8 mouse cellular contexts compared by ENCODE assay signal in the genomic region with DNA sequence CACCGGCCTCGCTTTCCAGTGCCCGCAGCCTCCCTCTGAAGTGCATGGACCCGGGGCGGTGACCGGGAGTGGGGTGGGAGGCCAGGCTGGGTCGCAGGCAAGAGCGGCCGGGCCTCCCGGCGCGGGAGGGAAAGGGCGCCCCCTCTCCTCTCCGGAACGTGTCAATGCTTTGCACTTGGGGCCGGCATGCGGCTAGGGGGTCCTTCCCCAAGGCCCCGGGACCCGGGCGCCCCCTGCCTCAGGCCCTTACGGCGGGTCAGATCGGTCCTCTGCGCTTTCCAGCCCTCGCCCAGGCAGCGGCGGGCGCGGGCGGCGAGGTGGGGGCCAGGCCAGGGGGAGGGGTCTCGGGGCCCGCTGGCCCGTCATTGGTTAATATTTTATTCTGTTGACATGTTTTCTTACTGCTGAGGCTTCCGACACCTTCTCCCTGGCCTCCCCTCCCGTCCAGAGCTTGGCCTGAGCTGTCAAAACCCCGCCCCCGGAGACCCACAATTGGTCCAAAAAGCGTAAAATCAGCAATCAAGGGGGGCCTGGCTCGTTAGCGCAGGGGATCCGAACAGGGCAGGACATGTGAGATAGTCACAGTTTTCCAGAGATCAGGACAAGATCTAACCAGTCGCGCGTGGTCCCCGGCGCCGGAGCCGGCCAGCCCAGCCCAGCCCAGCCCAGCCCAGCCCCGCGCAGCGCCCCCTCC. TPM values are rescaled to one million over a fixed set of nuclear protein-coding genes. Genes with fewer than 3 reads are reported as not detected.
DNase-seq lines count a peak whose midpoint lies in the region; ATAC-seq and TF ChIP-seq lines count a peak whose summit lies in the region.

Gene Tbx2 (plus strand): TSS at position 321 of the 694 bp plus-strand sequence.

- WGBS in forebrain, embryonic 16.5 days, result 1% methylated on average over 44 of the region's 52 CpGs
- WGBS in hindbrain, embryonic 10.5 days, result under 1% methylated on average over 51 of the region's 52 CpGs
- under 1% methylated on average over 32 of the region's 52 CpGs for WGBS in limb, embryonic 14.5 days

- H3K27ac ChIP-seq in layer of hippocampus, adult 2 months, result no peak within 1 kb of the TSS
- no peak within 1 kb of the TSS for H3K27ac ChIP-seq in forebrain, embryonic 16.5 days (ENCODE audit: low read length)
- peak within 1 kb of the TSS; percentile 86 for H3K27ac ChIP-seq in hindbrain, embryonic 10.5 days
- peak within 1 kb of the TSS; percentile 77 for H3K27ac ChIP-seq in limb, embryonic 14.5 days (replicated peaks; ENCODE audit: low read depth, low read length)

- peak within 1 kb of the TSS; percentile 55 for H3ac ChIP-seq in myocyte (ENCODE audit: control insufficient read depth, insufficient read length)

- H3K79me2 ChIP-seq in myocyte (ENCODE audit: control insufficient read depth, insufficient read depth), result no peaks in the 10 kb centered on the region

- H3K4me1 ChIP-seq in forebrain, embryonic 16.5 days (replicated peaks; ENCODE audit: control insufficient read depth, insufficient read depth, low read length), result peaks cover 30% of the 10 kb centered on the region
- H3K4me1 ChIP-seq in hindbrain, embryonic 10.5 days (replicated peaks), result peaks cover 63% of the 10 kb centered on the region
- H3K4me1 ChIP-seq in limb, embryonic 14.5 days (ENCODE audit: control insufficient read depth, insufficient read depth, low read length), result peaks cover 27% of the 10 kb centered on the region

- H3K9ac ChIP-seq in forebrain, embryonic 16.5 days (replicated peaks; ENCODE audit: low read depth, low read length), result peak within 1 kb of the TSS; percentile 25; the same call in 1 of the 2 replicates
- H3K9ac ChIP-seq in limb, embryonic 14.5 days (ENCODE audit: low read depth, low read length, severe bottlenecking), result peak within 1 kb of the TSS; percentile 85

- TF ChIP-seq POLR2A in limb, embryonic 14.5 days (IDR thresholded peaks at IDR 0.05; ENCODE audit: borderline replicate concordance, extremely low read depth, insufficient read depth, insufficient read length), result no peak
- no peak for TF ChIP-seq POLR2A in myocyte (IDR thresholded peaks at IDR 0.05; ENCODE audit: insufficient read length, low read depth)

- ATAC-seq in forebrain, embryonic 16.5 days, result no peak
- ATAC-seq in limb, embryonic 14.5 days (ENCODE audit: low FRiP score, low read depth), result peak; percentile 79
- ATAC-seq in frontal cortex, adult (ENCODE audit: low TSS enrichment), result no peak

- peak within 1 kb of the TSS; percentile 39 for H3K4me2 ChIP-seq in forebrain, embryonic 16.5 days (ENCODE audit: low read length)
- peak within 1 kb of the TSS; percentile 89 for H3K4me2 ChIP-seq in limb, embryonic 14.5 days (replicated peaks; ENCODE audit: low read depth, low read length, severe bottlenecking)
- H3K4me2 ChIP-seq in myocyte (ENCODE audit: low read depth), result peak within 1 kb of the TSS; percentile 90

- no peak for DNase-seq in layer of hippocampus, adult 2 months (ENCODE audit: low spot score in 2 of 2)
- DNase-seq in layer of hippocampus, postnatal 36 days, result no peak
- peak; percentile 80 for DNase-seq in hindbrain, embryonic 10.5 days (ENCODE audit: low spot score)
- peak; percentile 76 for DNase-seq in limb, embryonic 14.5 days (ENCODE audit: low spot score)
- no peak for DNase-seq in natural killer cell, adult 2 months (ENCODE audit: low spot score in 2 of 2)

- H3K9me3 ChIP-seq in forebrain, embryonic 16.5 days (ENCODE audit: control insufficient read depth, low read length), result no peaks in the 10 kb centered on the region
- no peaks in the 10 kb centered on the region for H3K9me3 ChIP-seq in hindbrain, embryonic 10.5 days
- H3K9me3 ChIP-seq in limb, embryonic 14.5 days (ENCODE audit: control insufficient read depth, low read length), result no peaks in the 10 kb centered on the region

- no peak for TF ChIP-seq CTCF in layer of hippocampus, adult 2 months (conservative IDR thresholded peaks at IDR 0.05)

- no peaks in the 10 kb centered on the region for H3K36me3 ChIP-seq in forebrain, embryonic 16.5 days (ENCODE audit: control insufficient read depth, insufficient read depth)
- peaks cover 5% of the 10 kb centered on the region; the same call in 1 of the 2 replicates for H3K36me3 ChIP-seq in hindbrain, embryonic 10.5 days
- H3K36me3 ChIP-seq in limb, embryonic 14.5 days (ENCODE audit: control insufficient read depth, insufficient read depth, low read length), result peaks cover 12% of the 10 kb centered on the region
- no peaks in the 10 kb centered on the region for H3K36me3 ChIP-seq in myocyte (ENCODE audit: control insufficient read depth, insufficient read depth)

- H3K27me3 ChIP-seq in forebrain, embryonic 16.5 days (replicated peaks; ENCODE audit: control insufficient read depth, insufficient read depth, low read length), result peaks cover 59% of the 10 kb centered on the region
- H3K27me3 ChIP-seq in hindbrain, embryonic 10.5 days (ENCODE audit: insufficient read depth, poor library complexity, severe bottlenecking), result peaks cover 98% of the 10 kb centered on the region
- H3K27me3 ChIP-seq in limb, embryonic 14.5 days (ENCODE audit: control insufficient read depth, insufficient read depth, low read length), result peaks cover 77% of the 10 kb centered on the region
- H3K27me3 ChIP-seq in myocyte (ENCODE audit: control insufficient read depth, insufficient read depth, insufficient read length), result peaks cover 23% of the 10 kb centered on the region

- H3K4me3 ChIP-seq in layer of hippocampus, adult 2 months, result peak within 1 kb of the TSS; percentile 12; the same call in 1 of the 2 replicates
- H3K4me3 ChIP-seq in forebrain, embryonic 16.5 days (replicated peaks; ENCODE audit: low read length), result peak within 1 kb of the TSS; percentile 25
- peak within 1 kb of the TSS; percentile 60 for H3K4me3 ChIP-seq in hindbrain, embryonic 10.5 days
- peak within 1 kb of the TSS; percentile 50 for H3K4me3 ChIP-seq in limb, embryonic 14.5 days (replicated peaks; ENCODE audit: low read length)
- H3K4me3 ChIP-seq in myocyte, result peak within 1 kb of the TSS; percentile 22

TF ChIP-seq in myocyte, 11 proteins besides CTCF, POLR2A, EP300 and RAD21:
- TF ChIP-seq MYOD1 (IDR thresholded peaks at IDR 0.05; ENCODE audit: control insufficient read depth in 1 of 3, insufficient read length in 2 of 3, low read depth in 2 of 3) (no peak), POLR2AphosphoS2 (IDR thresholded peaks at IDR 0.05; ENCODE audit: insufficient read length, low read depth) (no peak), MAX (IDR thresholded peaks at IDR 0.05; ENCODE audit: low read depth) (no peak), E2F4 (IDR thresholded peaks at IDR 0.05; ENCODE audit: insufficient read depth) (no peak), SRF (IDR thresholded peaks at IDR 0.05; ENCODE audit: control insufficient read depth, insufficient read length, low read depth) (no peak), TCF3 (IDR thresholded peaks at IDR 0.05; ENCODE audit: insufficient read length, low read depth) (no peak), MYOG (IDR thresholded peaks at IDR 0.05; ENCODE audit: control insufficient read depth in 1 of 3, insufficient read depth in 1 of 3, insufficient read length in 2 of 3, low read depth in 2 of 3) (no peak), USF1 (IDR thresholded peaks at IDR 0.05; ENCODE audit: low read depth) (no peak), REST (IDR thresholded peaks at IDR 0.05; ENCODE audit: insufficient read depth, insufficient read length) (no peak), CEBPB (IDR thresholded peaks at IDR 0.05; ENCODE audit: insufficient read depth, poor library complexity, severe bottlenecking) (no peak), TCF12 (IDR thresholded peaks at IDR 0.05; ENCODE audit: insufficient read depth, poor library complexity, severe bottlenecking) (no peak)

RNA-seq across cellular contexts. Expression of gene Tbx2, which starts in this region (rescaled TPM):
- 1 to 10 TPM; 1.5 to 1.6 TPM for total RNA-seq in layer of hippocampus, adult 2 months (2021)
- 1 to 10 TPM; 1.2 to 1.4 TPM for total RNA-seq in layer of hippocampus, postnatal 36 days (2021)
- polyA plus RNA-seq in forebrain, embryonic 16.5 days (2015; fragmentation: Nextera tagmentation; extraction: Ambion mirVana), result 0.47 and 0.68 TPM in 2 replicates
- 1.5 and 3.1 TPM in 2 replicates for polyA plus RNA-seq in hindbrain, embryonic 10.5 days (2016; fragmentation: Nextera tagmentation; extraction: Ambion mirVana)
- polyA plus RNA-seq in limb, embryonic 14.5 days (2012; rRNA removed), result 31.7 and 39.1 TPM in 2 replicates
- 6.5 and 9.3 TPM in 2 replicates for polyA plus RNA-seq in limb, embryonic 14.5 days (2014; fragmentation: Nextera tagmentation; extraction: Ambion mirVana)
- 1.0 TPM for polyA plus RNA-seq in myocyte (2012; fragmentation: generic; extraction: Trizol)

Comparison
In these comparisons a context has a peak if more than half of its experiments do, and no peak if none do; other contexts are left out.
1. DNase-seq: peak in hindbrain, embryonic 10.5 days (single experiment) and limb, embryonic 14.5 days (single experiment); none in layer of hippocampus, adult 2 months (0 of 2), layer of hippocampus, postnatal 36 days (0 of 2) and natural killer cell, adult 2 months (0 of 2).
2. H3K27ac ChIP-seq: peak in hindbrain, embryonic 10.5 days (single experiment) and limb, embryonic 14.5 days (single experiment); none in layer of hippocampus, adult 2 months (single experiment) and forebrain, embryonic 16.5 days (single experiment).
3. H3K4me2 ChIP-seq: peak in every context shown above with its lines; median percentile 90 in myocyte; 89 in limb, embryonic 14.5 days; 39 in forebrain, embryonic 16.5 days.
4. Peak in every context shown above with its lines, with median percentiles within 50 percentile points of each other: H3K4me3 ChIP-seq.